Mouse (Mus musculus) lung, postnatal 0 days (tissue): Measurements from ENCODE around the gene Srcin1.

Experiments
- CTCF ChIP-seq: IDR thresholded peaks from 2 replicates; pipeline ENCODE4 v1.5.1; 2016; ENCODE audit warnings: antibody characterized with exemption, mild to moderate bottlenecking
- EP300 ChIP-seq: IDR thresholded peaks from 2 replicates; pipeline ENCODE4 v1.6.1; 2016; ENCODE audit warnings: antibody characterized with exemption, mild to moderate bottlenecking, control low read depth

DNA sequence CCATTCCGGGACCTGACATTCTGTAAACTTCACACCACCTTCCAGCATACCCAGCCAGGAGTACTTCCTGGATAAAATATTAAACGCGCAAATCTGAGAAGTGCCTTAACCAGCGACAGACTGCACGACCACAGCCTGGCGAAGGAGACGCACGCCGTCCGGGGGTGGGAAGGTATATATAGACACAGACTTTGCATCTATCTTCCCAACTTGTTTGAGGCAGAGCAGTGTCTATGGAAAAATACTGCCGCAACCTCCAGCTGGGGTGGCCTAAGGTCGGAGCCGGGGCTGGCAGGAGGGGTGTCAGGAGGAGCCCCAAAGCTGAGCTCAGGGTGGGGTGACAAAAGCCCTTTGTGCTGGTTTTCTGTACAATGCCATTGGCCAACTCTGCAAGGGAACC, 33.8 kb upstream of the Srcin1 start:
- TF ChIP-seq CTCF, result no peak
- TF ChIP-seq EP300, result no peak
